Mouse (Mus musculus) C2C12 (cell line): ENCODE results near the gene Kif6. TPM values are rescaled to one million over a fixed set of nuclear protein-coding genes. Genes with fewer than 3 reads are reported as not detected.

Experiments used
- H3K27me3 ChIP-seq: one replicate; pipeline ENCODE4 v1.6.1; 2011; ENCODE audit not compliant: control insufficient read depth, insufficient read depth, insufficient read length
- H3K36me3 ChIP-seq: one replicate; pipeline ENCODE4 v1.6.1; 2011; ENCODE audit not compliant: control insufficient read depth, insufficient read depth
- H3K4me3 ChIP-seq: one replicate; pipeline ENCODE4 v1.5.1; 2011; ENCODE audit warnings: mild to moderate bottlenecking, control low read depth; ENCODE audit not compliant: poor library complexity, insufficient read depth, severe bottlenecking
- H3K79me2 ChIP-seq: one replicate; pipeline ENCODE4 v1.6.1; 2011; ENCODE audit not compliant: control insufficient read depth, insufficient read depth
- H3K79me3 ChIP-seq: one replicate; pipeline ENCODE4 v1.6.1; 2011; ENCODE audit warnings: low read depth, control low read depth
- H3ac ChIP-seq: one replicate; pipeline ENCODE3; 2011; ENCODE audit warnings: low read depth; ENCODE audit not compliant: control insufficient read depth, insufficient read length
- CEBPB ChIP-seq: IDR thresholded peaks from one replicate; pipeline ENCODE4 v1.6.1; 2011; ENCODE audit warnings: low read depth, mild to moderate bottlenecking, control low read depth, moderate library complexity
- CTCF ChIP-seq: IDR thresholded peaks from one replicate; pipeline ENCODE4 v1.5.1; 2011; ENCODE audit not compliant: control insufficient read depth, insufficient read depth, insufficient read length
- FOSL1 ChIP-seq: IDR thresholded peaks from one replicate; pipeline ENCODE4 v1.8.0; 2011; ENCODE audit warnings: mild to moderate bottlenecking, low read length; ENCODE audit not compliant: poor library complexity, insufficient read depth, severe bottlenecking
- MAX ChIP-seq: IDR thresholded peaks from one replicate; pipeline ENCODE4 v1.6.1; 2011; ENCODE audit warnings: mild to moderate bottlenecking, control low read depth
- MYOD1 ChIP-seq: IDR thresholded peaks from one replicate; pipeline ENCODE4 v1.6.1; 2011; ENCODE audit warnings: low read depth; ENCODE audit not compliant: control insufficient read depth, insufficient read length
- MYOG ChIP-seq: IDR thresholded peaks from one replicate; pipeline ENCODE4 v1.6.1; 2011; ENCODE audit not compliant: control insufficient read depth, insufficient read length; ENCODE audit errors: extremely low read depth
- USF1 ChIP-seq: IDR thresholded peaks from one replicate; pipeline ENCODE4 v1.6.1; 2011; ENCODE audit warnings: low read depth, mild to moderate bottlenecking, control low read depth, moderate library complexity
- polyA plus RNA-seq: library from polyadenylated mRNA; unstranded; fragments of >200 nt; fragmentation: generic; extraction: Trizol; gene quantifications from one replicate; pipeline ENCODE4 v1.2.1, GENCODE M21; 2012; ENCODE audit warnings: missing spikeins

The Kif6 gene
- polyA plus RNA-seq, 1 experiment = 0.27 TPM

DNA sequence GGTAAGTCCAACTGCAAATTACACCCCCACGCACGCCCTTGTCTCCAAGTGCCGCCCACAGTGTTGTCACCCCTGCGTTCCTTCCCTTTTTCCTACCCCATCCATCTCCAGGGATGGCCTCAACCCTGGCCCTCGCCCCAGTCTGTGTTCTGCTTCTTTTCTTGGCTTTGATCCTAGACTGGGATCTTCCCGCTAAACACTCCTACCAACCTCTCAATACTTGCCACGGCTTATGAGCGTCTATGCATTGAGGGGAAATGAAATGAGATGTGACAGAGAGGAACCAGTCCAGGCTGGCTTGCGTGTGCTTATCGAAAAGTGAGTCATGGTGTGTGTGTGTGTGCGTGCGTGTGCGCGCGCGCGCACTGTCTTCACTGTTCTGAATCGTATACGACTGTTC, 141.9 kb downstream of the Kif6 start:
- H3K4me3 ChIP-seq = no peak overlapping the region
- TF ChIP-seq MYOG = no peak
- no peak for TF ChIP-seq MAX
- TF ChIP-seq CEBPB = no peak
- no peak for TF ChIP-seq USF1
- TF ChIP-seq CTCF = no peak
- TF ChIP-seq MYOD1 = no peak
- TF ChIP-seq FOSL1 = no peak
- no peaks in the 10 kb centered on the region for H3K79me3 ChIP-seq
- no peaks in the 10 kb centered on the region for H3K79me2 ChIP-seq
- no peaks in the 10 kb centered on the region for H3K27me3 ChIP-seq
- H3ac ChIP-seq = no peak overlapping the region
- H3K36me3 ChIP-seq = no peaks in the 10 kb centered on the region

DNA sequence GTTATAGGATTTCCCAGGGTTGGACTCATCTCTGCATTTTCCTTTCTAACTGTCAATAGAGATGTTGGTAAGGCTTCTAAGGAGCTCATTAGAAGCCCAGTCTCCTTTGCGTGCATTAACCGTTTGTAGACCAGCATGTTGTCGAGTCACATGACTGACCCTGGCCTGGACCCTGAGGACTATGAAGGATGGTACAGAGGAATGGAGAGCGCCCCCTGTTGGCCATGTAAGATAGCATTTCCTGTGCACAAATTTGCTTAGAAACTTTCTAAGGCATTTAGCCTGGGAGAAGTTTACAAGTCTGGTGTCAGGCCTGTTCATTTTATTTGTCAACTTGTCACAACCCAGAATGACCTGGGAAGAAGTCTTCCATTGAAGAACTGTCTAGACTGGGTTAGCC, 144.1 kb downstream of the Kif6 start:
- H3ac ChIP-seq = no peak overlapping the region
- H3K79me3 ChIP-seq = no peaks in the 10 kb centered on the region
- H3K27me3 ChIP-seq = no peaks in the 10 kb centered on the region
- no peak overlapping the region for H3K4me3 ChIP-seq
- no peaks in the 10 kb centered on the region for H3K36me3 ChIP-seq
- H3K79me2 ChIP-seq = no peaks in the 10 kb centered on the region
- no peak for TF ChIP-seq CEBPB
- TF ChIP-seq MYOG = no peak
- no peak for TF ChIP-seq USF1
- no peak for TF ChIP-seq FOSL1
- no peak for TF ChIP-seq CTCF
- TF ChIP-seq MAX = no peak

DNA sequence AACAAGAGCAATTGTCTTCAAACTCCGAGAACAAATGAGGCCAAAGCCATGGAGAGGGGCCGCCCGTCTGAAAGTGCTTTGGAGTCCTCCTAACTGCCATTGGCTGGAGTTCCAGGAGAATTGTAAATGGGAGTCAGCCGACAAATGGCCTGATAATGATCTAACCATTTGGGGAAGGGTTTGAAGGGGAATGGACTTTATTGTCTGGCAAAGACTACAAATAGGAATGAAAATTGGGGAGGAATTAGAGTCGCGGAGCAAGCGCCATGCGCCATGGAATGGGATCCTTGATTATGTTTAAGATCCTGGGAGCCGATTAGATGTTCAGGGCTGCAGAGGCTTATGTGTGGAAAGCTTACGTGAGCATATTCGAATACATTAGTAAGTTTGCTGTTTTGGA, 146.3 kb downstream of the Kif6 start:
- Histone ChIP-seq H3ac (no peak overlapping the region), H3K36me3 (no peaks in the 10 kb centered on the region), H3K79me3 (no peaks in the 10 kb centered on the region), H3K79me2 (no peaks in the 10 kb centered on the region), H3K27me3 (peaks cover 3% of the 10 kb centered on the region), H3K4me3 (no peak overlapping the region)
- TF ChIP-seq CEBPB (no peak), MAX (no peak), CTCF (no peak), MYOD1 (no peak), USF1 (no peak), FOSL1 (no peak), MYOG (no peak)

DNA sequence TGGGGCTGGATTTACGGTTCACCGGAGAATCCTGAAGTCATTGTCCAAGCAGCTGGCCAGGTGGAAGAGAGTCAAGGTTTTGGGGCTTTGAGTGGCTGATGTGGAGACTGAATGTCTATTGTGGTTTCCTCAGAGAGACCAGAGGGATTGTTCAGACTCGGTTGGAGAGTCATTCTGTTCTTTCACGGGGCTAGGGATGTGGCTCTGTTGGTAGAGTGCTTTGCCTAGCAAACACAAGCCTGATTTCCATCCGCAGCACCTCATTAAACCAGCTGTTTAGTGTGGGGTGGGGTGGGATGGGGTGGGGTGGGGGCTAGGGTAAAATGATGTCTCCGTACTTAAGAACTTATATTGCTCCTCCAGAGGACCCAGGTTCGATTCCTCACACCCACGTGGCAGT, 146.9 kb downstream of the Kif6 start:
- Histone ChIP-seq H3K36me3 (no peaks in the 10 kb centered on the region), H3K79me3 (no peaks in the 10 kb centered on the region), H3K27me3 (peaks cover 3% of the 10 kb centered on the region), H3ac (no peak overlapping the region), H3K4me3 (no peak overlapping the region), H3K79me2 (no peaks in the 10 kb centered on the region)
- no peak for TF ChIP-seq CEBPB
- TF ChIP-seq FOSL1 = no peak
- TF ChIP-seq MYOG = no peak
- TF ChIP-seq USF1 = no peak
- TF ChIP-seq MAX = no peak
- no peak for TF ChIP-seq CTCF
- no peak for TF ChIP-seq MYOD1

DNA sequence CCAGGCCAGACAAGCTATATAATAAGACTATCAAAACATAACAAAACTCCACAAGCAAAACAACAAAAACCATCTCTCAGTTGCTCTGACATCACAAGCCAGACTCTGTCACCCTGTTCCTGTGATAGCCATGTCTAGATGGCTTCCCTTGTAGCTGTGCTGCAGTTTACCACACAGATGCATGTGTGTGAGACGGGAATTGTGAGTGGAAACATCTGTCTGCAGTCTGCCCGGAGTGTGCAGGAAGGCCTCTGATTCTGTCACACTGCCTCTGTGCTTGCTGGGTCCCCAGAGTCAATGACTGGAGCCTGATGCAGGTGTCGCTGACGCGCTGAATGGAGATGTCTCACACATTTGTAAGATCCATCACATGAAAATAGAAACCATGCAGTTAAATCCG, 150.0 kb downstream of the Kif6 start:
- TF ChIP-seq CTCF (no peak), CEBPB (no peak), MYOD1 (no peak), FOSL1 (no peak)
- Histone ChIP-seq H3K36me3 (no peaks in the 10 kb centered on the region), H3K79me3 (no peaks in the 10 kb centered on the region), H3K79me2 (no peaks in the 10 kb centered on the region), H3K27me3 (peaks cover 6% of the 10 kb centered on the region), H3K4me3 (no peak overlapping the region), H3ac (no peak overlapping the region)

DNA sequence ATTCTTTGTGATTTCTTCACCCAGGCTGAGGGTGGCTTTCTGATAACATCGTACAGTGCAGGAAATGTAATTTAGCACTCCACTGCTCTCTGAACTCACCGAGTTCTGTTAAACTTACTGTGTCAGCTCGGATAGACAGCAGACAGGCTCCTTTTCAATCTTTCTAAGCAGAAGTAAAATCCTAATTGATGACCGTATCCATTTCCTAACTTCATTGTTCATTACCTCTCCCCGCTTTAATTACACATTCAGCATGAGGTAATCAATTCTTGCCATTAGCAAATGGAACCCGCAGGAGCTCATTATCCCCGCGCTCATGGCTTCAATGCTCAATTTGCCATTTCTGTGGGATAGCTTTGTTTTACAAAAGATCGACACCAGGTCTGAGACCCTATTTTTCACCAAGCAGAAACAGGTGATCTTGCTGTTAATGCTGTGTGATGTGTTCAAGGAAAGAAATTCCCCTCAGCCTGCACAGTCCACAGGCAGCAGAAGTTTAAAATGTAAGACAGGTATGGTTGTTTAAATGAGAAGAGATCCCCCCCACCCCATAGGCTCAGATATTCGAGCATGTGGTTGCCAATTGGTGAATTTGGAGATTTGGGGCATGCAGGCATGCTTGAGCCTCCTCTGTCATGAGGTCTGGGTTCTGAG, 152.9 kb downstream of the Kif6 start:
- H3K79me3 ChIP-seq = no peaks in the 10 kb centered on the region
- TF ChIP-seq MAX = no peak
- no peak for TF ChIP-seq CEBPB
- no peak for TF ChIP-seq MYOG
- TF ChIP-seq CTCF = no peak
- TF ChIP-seq MYOD1 = no peak
- TF ChIP-seq USF1 = no peak
- TF ChIP-seq FOSL1 = no peak
- H3K4me3 ChIP-seq = no peak overlapping the region
- no peak overlapping the region for H3ac ChIP-seq
- no peaks in the 10 kb centered on the region for H3K79me2 ChIP-seq
- H3K36me3 ChIP-seq = no peaks in the 10 kb centered on the region
- peaks cover 6% of the 10 kb centered on the region for H3K27me3 ChIP-seq
